Mouse (Mus musculus) thymus, postnatal 25 days (tissue): ENCODE results near the gene Birc6.

Source experiments
- DNase-seq: peaks from one replicate; pipeline ENCODE4 v3.0.0; 2022

Gene Birc6

GRCm38 (mm10) chr17:74715128-74715527, 187.0 kb downstream of the Birc6 start:
- DNase-seq, result no peak

GRCm38 (mm10) chr17:74715724-74716123, 187.6 kb downstream of the Birc6 start:
- DNase-seq, result no peak

GRCm38 (mm10) chr17:74716643-74717042, 188.5 kb downstream of the Birc6 start:
- no peak for DNase-seq

- DNase-seq, result no peak
These were observed 189.1 kb downstream of the Birc6 start for GRCm38 (mm10) chr17:74717091-74717617.

- peak; percentile 94 for DNase-seq
These were observed 189.6 kb downstream of the Birc6 start, which contains the start of gene Ttc27 for GRCm38 (mm10) chr17:74717618-74718151. Ttc27 (plus strand) TSS chr17:74717732.

DNA sequence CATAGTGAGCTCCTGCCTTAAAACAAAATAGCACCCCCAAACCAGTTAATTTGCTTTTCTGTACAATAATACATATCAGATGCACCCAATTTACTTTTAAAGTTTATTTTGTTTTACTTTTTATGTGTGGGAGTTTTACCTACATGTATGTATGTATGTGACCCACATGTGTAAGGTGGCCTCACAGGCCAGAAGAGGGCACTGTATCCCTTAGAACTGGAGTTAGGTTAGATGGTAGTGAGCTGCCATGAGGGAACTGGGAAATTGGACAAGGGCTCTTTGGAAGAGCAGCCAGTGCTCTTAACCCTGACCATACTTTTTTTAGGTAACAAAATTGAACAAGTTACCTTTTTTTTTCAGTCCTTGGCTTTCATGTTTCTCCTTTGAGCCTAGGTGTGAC, 204.8 kb downstream of the Birc6 start:
- DNase-seq, result no peak

DNA sequence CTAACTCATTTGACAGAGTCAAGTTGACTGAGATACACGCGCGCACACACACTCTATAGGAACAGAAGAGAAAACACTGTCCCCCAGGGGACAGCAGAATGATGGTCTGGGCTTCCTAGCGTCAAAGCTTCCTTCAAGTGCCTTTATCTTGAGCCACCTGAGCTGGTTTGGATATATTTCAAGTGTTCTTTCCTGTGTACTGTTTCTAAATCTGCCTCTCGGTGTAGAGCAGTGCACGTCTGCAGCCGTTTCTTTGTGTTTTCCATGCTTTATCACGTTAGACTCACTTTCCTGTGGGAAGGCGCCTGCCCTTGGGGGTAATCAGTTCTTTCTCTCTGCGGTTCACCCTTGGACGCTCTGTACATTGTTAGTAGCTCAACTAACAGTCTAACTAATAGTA, 207.3 kb downstream of the Birc6 start:
- DNase-seq, result no peak

GRCm38 (mm10) chr17:74749659-74750058, 221.6 kb downstream of the Birc6 start:
- DNase-seq, result no peak

DNA sequence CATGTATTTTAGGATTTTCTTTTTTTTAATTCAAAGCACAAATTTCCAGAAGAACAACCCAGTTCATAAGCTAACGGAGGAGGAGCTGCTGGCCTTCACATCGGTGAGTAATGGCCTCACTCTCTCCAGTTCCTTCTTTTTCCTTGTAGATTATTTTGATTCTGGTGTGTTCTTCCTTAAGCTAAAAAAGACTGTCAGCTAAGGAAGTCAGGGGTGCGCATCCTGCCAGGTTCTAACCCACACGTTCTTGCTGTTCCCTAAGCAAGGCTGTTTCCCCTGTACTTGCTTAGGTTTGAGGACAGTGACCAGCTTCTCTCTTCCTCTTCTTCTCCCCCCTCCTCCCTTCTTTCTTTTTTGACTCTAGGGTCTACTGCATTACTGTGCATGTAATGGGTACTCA, 222.9 kb downstream of the Birc6 start:
- DNase-seq, result no peak
